Mouse (Mus musculus) cerebellum, adult 18-20 months (tissue): ENCODE data around the gene Sema4d.
A peak's percentile ranks its signal among the peaks of the same experiment; 100 is the strongest.

Source experiments
- DNase-seq, 2 experiments: peaks; one replicate each; pipeline ENCODE4 v3.0.0; 2021

Gene Sema4d

DNA sequence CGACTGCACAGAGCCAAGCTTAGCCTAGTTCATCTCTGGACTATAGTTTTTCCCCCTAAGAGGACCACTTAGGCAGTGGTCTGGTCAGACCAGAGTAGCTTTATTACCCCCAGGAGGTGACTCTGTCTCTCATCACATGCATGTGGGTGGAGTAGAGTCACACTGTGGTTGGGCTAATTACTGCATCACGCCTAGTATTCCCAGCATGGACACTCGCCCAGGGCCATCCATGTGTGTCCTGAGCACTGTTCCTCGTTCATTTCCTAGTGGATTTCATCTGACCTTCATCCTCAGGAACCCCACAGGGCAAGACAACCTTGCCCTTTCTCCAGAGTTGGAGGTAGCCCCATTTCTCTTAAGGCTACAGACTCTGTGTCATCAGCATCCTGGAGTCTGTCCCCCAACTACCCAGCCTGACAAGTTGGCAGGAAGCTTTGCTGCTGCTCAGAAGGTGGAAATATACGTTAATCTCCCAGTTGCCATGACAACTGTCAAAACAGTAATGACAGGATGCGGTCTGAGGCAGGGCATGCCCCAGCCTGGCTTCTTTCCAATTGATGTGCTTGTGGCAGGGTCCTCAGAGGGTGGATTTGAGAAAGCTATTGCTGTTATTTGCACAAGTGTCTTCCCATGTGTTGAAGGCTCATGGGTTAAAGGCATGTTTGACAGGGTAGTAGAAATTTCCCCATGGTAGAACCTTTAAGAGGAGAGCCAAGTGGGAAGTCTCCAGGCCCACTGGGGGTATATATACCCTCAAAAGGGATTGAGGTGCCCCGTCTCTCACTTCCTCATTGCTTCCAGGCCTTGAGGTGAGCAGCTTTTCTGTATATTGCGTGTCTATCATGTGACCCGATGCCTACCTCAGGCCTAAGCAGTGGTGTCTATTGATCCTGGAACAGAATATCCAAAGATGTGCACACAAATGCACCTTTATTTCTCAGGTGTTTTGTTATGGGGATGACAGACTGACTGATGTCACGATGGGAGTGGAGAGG is 20.4 kb upstream of the Sema4d start:
- DNase-seq = no peak

DNA sequence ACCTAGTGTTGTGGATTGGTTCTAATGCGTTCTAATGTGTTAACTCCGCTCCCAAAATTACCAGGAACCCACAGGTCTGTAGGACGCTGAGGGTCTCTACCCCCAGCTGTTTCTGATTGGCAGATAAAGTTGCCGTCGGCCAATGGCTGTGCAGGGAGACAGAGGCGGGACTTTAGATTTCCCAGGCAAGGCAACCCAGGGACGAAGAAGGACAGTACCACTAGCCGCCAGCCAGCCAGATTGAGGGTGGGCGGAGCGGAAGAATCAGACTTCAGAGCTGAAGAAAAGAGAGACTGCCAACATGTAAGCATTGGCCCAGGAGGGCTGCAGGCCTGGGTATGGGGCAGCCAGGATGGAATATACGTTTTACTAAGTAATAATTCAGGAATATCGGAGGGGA is 14.6 kb upstream of the Sema4d start:
- DNase-seq = no peak

DNA sequence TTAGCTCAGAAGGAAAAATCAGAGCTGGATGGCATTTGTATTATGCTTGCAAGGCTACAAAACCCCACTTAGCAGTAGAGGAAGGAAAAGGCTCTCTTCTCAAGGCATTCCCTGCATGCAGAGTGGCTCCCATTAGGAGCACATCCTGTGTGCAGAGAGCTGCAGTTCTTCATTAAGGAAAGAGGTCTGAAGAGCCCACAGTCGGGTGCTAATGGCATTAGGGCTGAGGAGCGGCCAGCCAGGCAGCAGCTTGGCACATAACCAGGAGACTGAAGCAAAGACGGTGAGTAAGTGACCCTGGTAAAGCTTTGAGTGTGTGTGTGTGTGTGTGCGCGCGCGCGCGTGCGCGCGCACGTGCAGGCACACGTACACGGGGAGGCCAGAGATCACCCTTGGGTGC is 12.7 kb upstream of the Sema4d start:
- peak; percentile 57 to 65 for DNase-seq

DNA sequence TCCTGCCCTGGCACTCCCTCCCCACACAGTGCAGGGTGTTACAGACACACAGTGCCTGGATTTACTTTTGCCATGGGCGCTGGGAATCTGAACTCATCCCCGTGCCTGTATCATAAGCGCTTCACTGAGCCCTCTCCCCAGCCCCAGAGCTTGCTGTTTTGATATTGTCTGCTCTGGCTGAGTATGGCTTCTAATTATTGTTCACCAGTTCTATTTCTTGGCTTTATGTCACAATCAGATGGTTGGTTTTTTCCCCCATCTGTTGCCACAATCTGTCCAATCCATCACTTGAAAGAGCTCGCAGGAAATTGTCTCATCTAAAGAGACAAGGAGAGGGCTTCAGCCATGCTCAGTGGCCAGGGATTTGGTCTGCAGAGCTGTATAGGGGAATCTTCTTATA is 12.1 kb upstream of the Sema4d start:
- DNase-seq = peak; percentile 83 to 84

- no peak for DNase-seq
Measured at GRCm38 (mm10) chr13:51800921-51801320, 7.4 kb upstream of the Sema4d start.

GRCm38 (mm10) chr13:51799735-51800522 is 6.4 kb upstream of the Sema4d start:
- no peak for DNase-seq

GRCm38 (mm10) chr13:51797899-51798746 is 4.6 kb upstream of the Sema4d start:
- DNase-seq = no peak

DNA sequence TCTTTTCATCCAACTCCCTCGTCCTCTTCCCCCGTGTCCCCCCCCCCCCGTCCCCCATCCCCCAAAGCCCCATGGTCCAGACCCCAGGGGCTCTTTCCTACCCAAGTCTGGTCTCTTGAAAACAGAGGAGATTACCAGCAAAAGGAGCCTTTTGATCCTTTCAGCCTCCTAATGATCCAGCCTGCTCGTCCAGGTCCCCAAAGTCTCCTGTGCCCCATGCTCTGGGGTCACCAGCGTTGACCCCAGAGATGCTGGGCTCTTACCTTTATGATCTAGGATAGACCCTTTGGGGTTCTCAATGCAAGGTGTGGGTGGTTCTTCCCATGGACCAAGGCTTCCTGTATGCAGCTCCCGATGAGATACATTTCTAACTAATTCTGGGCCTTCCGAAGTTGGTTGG is 401 bp upstream of the Sema4d start:
- no peak for DNase-seq

- DNase-seq = peak; percentile 70 to 80
Measured at GRCm38 (mm10) chr13:51792729-51793424, 670 bp downstream of the Sema4d start.

- peak in 1 of 2 experiments; percentile 52 for DNase-seq
Measured at GRCm38 (mm10) chr13:51792135-51792573, 1.4 kb downstream of the Sema4d start.

DNA sequence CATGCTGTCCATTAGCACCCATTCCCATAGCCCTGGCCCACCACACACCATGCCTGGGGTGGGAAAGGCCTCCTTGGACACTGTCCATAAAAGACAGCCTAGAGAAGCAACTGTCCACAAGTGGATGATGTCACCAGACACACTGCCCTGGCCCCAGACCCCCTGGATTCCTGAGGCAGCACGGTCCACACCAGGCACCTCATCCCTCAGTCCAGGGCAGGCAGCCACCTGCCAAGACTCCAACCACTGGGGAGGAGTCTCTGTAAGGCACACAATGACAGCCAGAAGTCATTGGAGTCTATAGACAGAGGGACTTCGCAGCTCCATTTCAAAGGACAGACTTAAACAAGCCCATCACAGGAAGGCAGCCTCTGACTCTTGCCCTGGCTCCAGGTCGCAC is 1.9 kb downstream of the Sema4d start:
- no peak for DNase-seq

GRCm38 (mm10) chr13:51790793-51791192 is 2.8 kb downstream of the Sema4d start:
- DNase-seq = no peak

DNA sequence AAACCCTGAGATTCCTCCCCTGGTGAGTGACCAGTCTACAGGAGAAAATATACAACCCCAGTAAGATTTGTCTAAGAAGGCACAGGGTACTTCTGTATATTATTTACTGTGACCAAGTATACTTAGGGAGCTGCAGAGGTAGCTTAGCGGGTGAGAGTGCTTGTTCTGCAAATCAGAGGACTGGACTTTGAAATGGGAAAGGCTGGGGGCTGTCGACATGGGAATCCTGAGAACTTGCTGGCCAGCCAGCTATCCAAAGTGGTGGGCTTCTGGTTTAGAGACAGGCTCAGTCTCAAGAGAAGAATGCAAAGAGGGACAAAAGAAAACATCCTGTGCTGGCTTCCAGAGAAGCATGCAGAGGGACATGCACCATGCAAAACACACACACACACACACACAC is 5.7 kb downstream of the Sema4d start:
- no peak for DNase-seq

DNA sequence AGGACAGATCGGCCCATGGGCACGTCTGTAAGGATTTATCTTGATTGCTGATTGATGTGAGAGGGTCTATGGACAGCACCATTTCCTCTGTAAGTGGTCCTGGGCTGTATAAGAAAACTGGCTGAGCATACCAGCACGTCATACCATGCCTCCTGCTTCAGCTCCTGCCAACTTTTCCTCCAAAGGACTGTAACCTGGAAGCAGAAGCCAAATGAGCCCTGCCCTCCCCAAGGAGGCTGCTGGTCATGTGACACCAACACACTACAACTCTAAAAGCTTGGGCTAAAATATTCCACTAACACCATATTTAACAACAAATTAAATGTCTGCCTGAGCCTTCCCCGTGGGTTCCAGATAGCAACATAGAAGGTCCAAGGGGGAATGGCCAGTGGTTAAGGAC is 6.9 kb downstream of the Sema4d start:
- no peak for DNase-seq

DNA sequence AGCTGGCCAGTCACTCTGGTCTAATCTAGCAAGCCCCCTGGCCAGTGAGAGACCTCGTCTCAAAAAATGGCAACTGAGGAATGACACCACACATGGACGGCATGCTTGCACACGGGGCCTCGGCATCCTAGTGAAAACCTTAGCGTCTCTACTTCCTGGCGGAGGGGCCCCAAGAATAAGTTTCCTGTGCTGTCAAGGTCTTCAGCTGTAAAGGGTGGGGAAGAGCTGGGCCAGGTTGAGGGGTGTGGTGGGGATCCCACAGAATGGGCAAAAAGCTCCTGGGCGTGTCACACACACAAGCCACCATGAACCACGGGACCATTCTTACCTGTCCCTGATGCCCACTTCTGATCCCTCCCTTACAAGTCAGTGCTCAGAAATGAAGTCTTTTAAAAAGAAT is 9.1 kb downstream of the Sema4d start:
- no peak for DNase-seq

GRCm38 (mm10) chr13:51783857-51784256 is 9.7 kb downstream of the Sema4d start:
- peak in 1 of 2 experiments; percentile 54 for DNase-seq

- no peak for DNase-seq
Measured at GRCm38 (mm10) chr13:51780509-51781155, 12.9 kb downstream of the Sema4d start.

DNA sequence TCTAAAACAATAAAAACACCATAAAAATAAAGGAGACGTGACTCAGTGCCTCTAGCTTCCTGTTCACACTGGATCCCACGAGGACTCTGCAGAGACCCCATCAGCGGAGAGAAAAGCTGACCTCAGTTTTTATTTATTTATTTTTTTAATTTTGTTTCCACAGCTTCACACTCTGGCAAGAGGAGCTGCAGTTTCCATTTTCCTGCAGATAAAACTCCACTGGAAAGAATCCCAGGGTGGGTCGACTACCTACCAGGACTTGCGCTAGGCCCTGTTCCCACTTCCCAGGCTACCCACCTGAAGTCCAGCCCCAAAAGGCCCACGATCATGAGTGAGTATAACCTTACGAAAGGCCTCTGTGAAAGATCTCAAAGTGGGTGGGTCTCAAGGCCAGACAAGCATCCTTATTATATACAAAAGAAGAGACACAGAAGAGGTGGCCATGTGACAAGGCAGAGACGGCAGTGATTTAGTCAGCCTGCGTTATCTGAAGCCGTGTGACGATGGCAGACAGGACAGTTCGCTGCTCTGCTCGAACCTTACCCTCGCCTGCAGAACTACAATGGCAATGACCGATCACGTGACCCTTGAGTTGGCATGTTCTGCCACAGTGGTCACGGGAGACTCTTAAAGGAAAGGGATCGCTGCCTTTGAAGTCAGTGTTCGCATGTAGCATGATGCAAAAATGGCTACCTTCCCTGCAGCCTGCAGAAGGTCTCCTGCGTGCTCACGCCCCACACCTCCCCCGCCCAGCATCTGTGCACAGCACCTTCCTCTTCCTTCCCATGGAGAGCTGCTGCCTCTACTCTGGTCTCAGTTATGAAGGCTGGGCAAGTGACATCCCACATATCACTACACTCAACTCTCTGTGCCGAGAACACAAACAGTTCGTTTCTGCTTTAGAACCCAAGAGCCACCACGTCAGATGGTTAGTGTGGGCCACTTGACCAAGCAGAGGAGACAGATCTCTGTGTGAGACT is 14.3 kb downstream of the Sema4d start:
- DNase-seq = no peak

DNA sequence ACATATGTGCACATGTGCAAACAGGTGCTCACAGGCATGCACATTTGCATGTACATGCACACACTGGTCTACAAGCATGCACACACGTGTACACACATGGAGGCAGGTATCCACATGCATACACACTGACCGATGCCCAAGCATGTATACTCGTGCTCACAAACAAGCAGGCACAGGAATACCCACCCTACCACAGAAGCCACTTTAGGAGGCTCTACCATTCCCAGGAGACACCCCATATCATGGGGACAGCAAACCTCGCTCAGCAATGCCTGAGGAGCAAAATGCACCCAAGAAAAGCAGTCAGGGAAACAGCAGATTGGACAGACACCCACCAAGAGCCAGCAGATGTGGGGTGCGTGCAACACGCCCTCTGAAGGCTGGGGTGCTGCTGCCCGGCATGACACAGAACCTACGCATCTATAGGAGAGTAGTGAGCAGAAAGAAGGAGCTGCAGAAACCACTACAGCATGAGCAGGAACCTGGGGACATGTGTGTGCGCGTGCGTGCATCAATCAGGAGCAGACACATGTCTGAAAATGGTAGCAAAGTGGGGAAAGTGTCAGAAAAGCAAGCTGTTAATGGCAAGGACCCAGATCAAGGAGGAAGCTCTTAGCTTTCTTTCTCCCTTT is 15.1 kb downstream of the Sema4d start:
- DNase-seq = no peak

- DNase-seq = no peak
Measured at GRCm38 (mm10) chr13:51777738-51778274, 15.7 kb downstream of the Sema4d start.
